Mouse (Mus musculus): ENCODE results near the gene Ccdc77. TPM values are rescaled to one million over a fixed set of nuclear protein-coding genes. Genes with fewer than 3 reads are reported as not detected.

The Ccdc77 gene
- polyA plus RNA-seq, 1 experiment from 2014 or later = 30.2 TPM

DNA sequence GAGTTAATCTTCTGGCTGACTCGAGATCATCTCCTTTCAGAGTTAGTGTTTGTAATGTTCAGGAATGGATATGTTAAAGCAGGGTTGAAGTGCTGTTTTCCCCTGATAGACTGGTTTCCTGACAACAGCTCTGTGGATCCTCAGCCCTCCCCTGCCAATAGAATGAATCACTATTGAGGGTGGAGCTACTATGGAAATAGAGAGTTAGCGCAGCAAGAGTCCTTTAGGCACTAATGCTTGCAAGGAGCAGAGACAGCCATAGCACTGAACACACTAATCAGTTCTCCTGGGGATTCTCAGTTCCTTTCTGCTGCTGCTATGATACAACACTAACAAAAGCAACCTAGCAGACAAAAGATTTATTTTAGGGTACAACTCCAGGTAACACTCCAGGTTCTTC lies 43.8 kb downstream of the Ccdc77 start:
- Histone ChIP-seq H3K9me3 (ENCODE audit: control insufficient read depth, low read length) (no peaks in the 10 kb centered on the region), H3K27me3 (ENCODE audit: control insufficient read depth, insufficient read depth, low read length) (no peaks in the 10 kb centered on the region), H3K4me2 (ENCODE audit: low read depth, low read length, severe bottlenecking) (no peak overlapping the region), H3K4me1 (replicated peaks; ENCODE audit: control insufficient read depth, insufficient read depth, low read length) (no peaks in the 10 kb centered on the region), H3K36me3 (ENCODE audit: control insufficient read depth, insufficient read depth, low read length) (no peaks in the 10 kb centered on the region; the same call in 1 of the 2 replicates), H3K9ac (ENCODE audit: low read length) (no peak overlapping the region), H3K27ac (ENCODE audit: low read depth, low read length) (no peak overlapping the region), H3K4me3 (ENCODE audit: low read depth, low read length) (no peak overlapping the region)
- 74% methylated on average over 2 of the region's 2 CpGs for WGBS
- DNase-seq (ENCODE audit: low spot score) = no peak
- no peak for ATAC-seq (replicated peaks; ENCODE audit: low FRiP score)

DNA sequence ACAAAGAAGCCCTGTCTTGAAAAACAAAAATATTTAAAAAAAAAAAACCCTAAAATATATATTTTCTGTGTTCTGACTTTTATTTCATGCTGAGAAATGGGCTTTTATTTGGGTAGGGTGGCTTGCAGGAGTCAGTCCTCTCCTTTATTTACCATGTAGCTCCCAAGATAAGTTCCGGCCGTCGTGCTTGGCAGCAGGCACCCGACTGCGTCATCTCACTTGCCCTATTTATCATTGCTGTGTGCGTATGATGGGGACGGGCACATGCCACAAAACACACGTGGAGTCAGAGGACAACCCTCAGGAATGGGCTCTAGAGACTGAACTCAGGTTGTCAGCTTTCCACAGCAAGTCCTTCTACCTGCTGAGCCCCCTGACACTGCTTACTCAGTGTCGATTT lies 45.0 kb downstream of the Ccdc77 start:
- Histone ChIP-seq H3K4me3 (ENCODE audit: low read depth, low read length) (no peak overlapping the region), H3K27ac (ENCODE audit: low read depth, low read length) (no peak overlapping the region), H3K4me2 (ENCODE audit: low read depth, low read length, severe bottlenecking) (no peak overlapping the region), H3K9me3 (ENCODE audit: control insufficient read depth, low read length) (no peaks in the 10 kb centered on the region), H3K4me1 (replicated peaks; ENCODE audit: control insufficient read depth, insufficient read depth, low read length) (no peaks in the 10 kb centered on the region), H3K27me3 (ENCODE audit: control insufficient read depth, insufficient read depth, low read length) (no peaks in the 10 kb centered on the region), H3K36me3 (ENCODE audit: control insufficient read depth, insufficient read depth, low read length) (no peaks in the 10 kb centered on the region), H3K9ac (ENCODE audit: low read length) (no peak overlapping the region)
- 93% methylated on average over 9 of the region's 9 CpGs for WGBS
- ATAC-seq (replicated peaks; ENCODE audit: low FRiP score) = no peak
- DNase-seq (ENCODE audit: low spot score) = no peak

DNA sequence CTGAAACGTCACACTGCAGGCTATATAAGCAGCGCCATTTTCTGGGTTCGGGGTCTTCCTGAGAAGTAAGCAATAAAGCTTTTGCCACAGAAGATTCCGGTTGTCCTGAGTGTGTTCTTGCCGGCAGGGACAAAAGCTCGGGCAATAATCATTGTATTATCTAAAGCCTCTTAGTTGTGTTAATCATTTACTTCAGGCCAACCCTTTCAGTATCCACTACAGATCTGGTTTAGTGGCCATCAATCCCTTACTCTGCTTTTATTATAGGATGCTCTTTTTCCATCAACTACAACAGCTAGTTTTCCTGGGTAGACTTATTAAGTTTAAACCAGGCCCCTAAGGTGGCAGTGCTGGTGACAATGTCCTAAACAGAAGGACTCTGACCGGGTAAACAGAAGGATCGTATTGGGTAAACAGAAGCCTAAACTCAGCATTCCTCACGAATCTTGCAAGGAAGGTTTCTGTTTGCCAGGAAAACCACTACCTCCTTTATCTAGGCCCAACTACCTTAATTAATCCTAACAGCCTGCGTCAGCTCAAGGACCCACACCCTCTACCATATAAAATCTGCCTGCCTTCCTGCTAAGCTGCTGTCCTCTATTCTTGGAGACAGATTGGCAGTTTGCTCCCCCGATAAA lies 45.8 kb downstream of the Ccdc77 start:
- Histone ChIP-seq H3K27me3 (ENCODE audit: control insufficient read depth, insufficient read depth, low read length) (no peaks in the 10 kb centered on the region), H3K4me2 (ENCODE audit: low read depth, low read length, severe bottlenecking) (no peak overlapping the region), H3K27ac (ENCODE audit: low read depth, low read length) (no peak overlapping the region), H3K4me3 (ENCODE audit: low read depth, low read length) (no peak overlapping the region), H3K36me3 (ENCODE audit: control insufficient read depth, insufficient read depth, low read length) (no peaks in the 10 kb centered on the region), H3K9me3 (ENCODE audit: control insufficient read depth, low read length) (no peaks in the 10 kb centered on the region), H3K9ac (ENCODE audit: low read length) (no peak overlapping the region), H3K4me1 (replicated peaks; ENCODE audit: control insufficient read depth, insufficient read depth, low read length) (no peaks in the 10 kb centered on the region)
- WGBS = 81% methylated on average over 11 of the region's 11 CpGs
- ATAC-seq (replicated peaks; ENCODE audit: low FRiP score) (no peak), DNase-seq (ENCODE audit: low spot score) (no peak)

DNA sequence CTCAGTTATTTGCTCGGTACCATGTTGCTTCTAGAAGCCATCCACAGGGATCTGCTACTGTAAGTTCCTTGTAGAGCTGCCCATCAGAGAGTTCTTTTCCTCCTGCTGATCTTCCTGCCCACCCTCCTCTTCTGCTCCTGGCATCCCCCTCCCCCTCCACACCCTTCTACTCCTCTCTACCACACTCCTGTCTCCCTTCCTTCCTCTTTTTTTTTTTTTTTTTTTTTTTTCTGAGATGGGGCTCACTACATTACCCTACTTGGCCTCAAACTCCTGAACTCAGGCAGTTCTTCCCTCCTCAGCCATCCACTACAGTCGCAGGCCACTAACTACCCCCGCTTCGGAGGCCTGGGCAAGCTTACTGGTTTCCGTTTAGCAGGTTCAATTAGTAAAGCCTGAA lies 51.7 kb downstream of the Ccdc77 start:
- ATAC-seq (replicated peaks; ENCODE audit: low FRiP score) (no peak), DNase-seq (ENCODE audit: low spot score) (no peak)
- WGBS = 78% methylated on average over 5 of the region's 5 CpGs
- Histone ChIP-seq H3K4me1 (replicated peaks; ENCODE audit: control insufficient read depth, insufficient read depth, low read length) (no peaks in the 10 kb centered on the region), H3K27me3 (ENCODE audit: control insufficient read depth, insufficient read depth, low read length) (no peaks in the 10 kb centered on the region), H3K36me3 (ENCODE audit: control insufficient read depth, insufficient read depth, low read length) (no peaks in the 10 kb centered on the region), H3K27ac (ENCODE audit: low read depth, low read length) (no peak overlapping the region), H3K9ac (ENCODE audit: low read length) (no peak overlapping the region), H3K9me3 (ENCODE audit: control insufficient read depth, low read length) (no peaks in the 10 kb centered on the region), H3K4me3 (ENCODE audit: low read depth, low read length) (no peak overlapping the region), H3K4me2 (ENCODE audit: low read depth, low read length, severe bottlenecking) (no peak overlapping the region)

DNA sequence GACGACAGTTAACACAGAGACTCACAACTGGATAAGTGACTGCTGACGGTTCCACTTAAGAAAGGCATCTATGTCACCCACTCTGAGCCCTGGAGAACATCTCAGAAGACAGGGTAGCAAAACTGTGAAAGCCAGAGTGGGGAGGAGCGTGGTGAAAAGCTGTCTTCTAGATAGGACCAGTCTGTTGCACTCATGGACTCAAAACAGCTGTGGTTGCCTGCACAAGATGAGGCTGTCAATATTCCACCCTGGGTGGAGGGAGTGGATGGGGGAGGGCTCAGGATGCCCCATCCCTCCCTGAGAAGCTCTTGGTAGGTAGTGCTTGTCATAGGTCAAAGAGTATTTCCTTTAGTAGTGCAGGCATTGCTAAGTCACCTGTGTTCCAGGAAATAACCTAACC lies 54.4 kb downstream of the Ccdc77 start:
- WGBS = 77% methylated on average over 3 of the region's 3 CpGs
- H3K9me3 ChIP-seq (ENCODE audit: control insufficient read depth, low read length) = no peaks in the 10 kb centered on the region
- H3K4me1 ChIP-seq (replicated peaks; ENCODE audit: control insufficient read depth, insufficient read depth, low read length) = no peaks in the 10 kb centered on the region
- ATAC-seq (replicated peaks; ENCODE audit: low FRiP score) (no peak), DNase-seq (ENCODE audit: low spot score) (no peak)
- no peak overlapping the region for H3K9ac ChIP-seq (ENCODE audit: low read length)
- H3K27ac ChIP-seq (ENCODE audit: low read depth, low read length) = no peak overlapping the region
- no peak overlapping the region for H3K4me2 ChIP-seq (ENCODE audit: low read depth, low read length, severe bottlenecking)
- H3K27me3 ChIP-seq (ENCODE audit: control insufficient read depth, insufficient read depth, low read length) = no peaks in the 10 kb centered on the region
- H3K36me3 ChIP-seq (ENCODE audit: control insufficient read depth, insufficient read depth, low read length) = no peaks in the 10 kb centered on the region
- H3K4me3 ChIP-seq (ENCODE audit: low read depth, low read length) = no peak overlapping the region

DNA sequence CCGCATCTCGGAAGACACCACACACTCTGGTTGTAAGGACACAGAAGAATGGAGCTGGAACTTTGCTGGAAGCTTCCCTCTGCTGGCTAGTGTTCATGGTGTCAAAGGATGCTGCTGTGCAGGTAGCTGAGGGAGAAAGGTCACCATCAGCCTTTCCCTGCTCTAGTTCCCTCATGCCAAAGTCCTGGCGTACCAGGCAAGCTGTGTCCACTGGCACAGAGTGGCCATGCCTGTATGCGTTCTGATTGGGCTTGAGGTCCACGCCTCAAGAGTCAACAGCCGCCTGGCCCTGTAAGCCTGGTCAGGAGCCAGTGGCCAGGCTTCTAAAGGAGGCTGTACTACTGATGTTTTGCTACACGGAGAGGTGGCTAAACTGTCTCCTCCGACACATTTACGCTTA lies 54.8 kb downstream of the Ccdc77 start:
- Histone ChIP-seq H3K9ac (ENCODE audit: low read length) (no peak overlapping the region), H3K27ac (ENCODE audit: low read depth, low read length) (no peak overlapping the region), H3K27me3 (ENCODE audit: control insufficient read depth, insufficient read depth, low read length) (no peaks in the 10 kb centered on the region), H3K36me3 (ENCODE audit: control insufficient read depth, insufficient read depth, low read length) (no peaks in the 10 kb centered on the region), H3K4me2 (ENCODE audit: low read depth, low read length, severe bottlenecking) (no peak overlapping the region), H3K9me3 (ENCODE audit: control insufficient read depth, low read length) (no peaks in the 10 kb centered on the region), H3K4me1 (replicated peaks; ENCODE audit: control insufficient read depth, insufficient read depth, low read length) (no peaks in the 10 kb centered on the region), H3K4me3 (ENCODE audit: low read depth, low read length) (no peak overlapping the region)
- no peak for ATAC-seq (replicated peaks; ENCODE audit: low FRiP score)
- 79% methylated on average over 9 of the region's 9 CpGs for WGBS
- DNase-seq (ENCODE audit: low spot score) = no peak

DNA sequence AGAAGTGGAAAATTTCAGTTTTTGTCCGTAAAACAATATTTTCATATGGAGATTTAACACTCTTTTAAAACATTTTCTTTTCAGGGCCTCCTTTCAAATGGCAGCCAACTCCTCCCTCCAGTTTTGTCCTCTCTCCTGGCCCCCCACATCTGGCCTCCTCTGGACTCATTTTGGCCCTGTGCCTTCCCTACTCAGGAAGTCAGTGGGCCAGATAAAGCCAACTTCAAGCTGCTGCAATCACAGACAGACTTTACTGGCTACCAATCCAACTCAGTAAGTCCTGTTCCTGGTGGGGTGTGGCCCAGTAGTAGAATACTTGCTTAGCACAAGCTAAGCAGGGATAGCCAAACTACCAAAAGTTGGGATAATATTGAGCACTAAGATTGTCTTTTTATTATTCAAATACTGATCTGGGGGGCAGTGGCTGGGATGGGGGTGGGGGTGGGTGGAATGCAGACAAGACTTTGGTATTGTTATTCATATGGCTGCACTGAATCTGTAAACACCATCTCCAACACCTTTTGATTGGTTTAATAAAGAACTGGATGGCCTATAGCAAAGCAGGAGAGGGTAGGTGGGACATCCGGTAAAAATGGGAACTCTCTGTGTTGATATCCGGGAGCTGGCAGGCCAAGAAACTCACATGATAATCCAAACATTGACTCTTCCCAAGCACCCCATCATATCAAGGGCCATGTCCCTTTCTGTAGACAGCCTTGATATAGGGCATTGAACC lies 57.1 kb downstream of the Ccdc77 start:
- no peaks in the 10 kb centered on the region for H3K36me3 ChIP-seq (ENCODE audit: control insufficient read depth, insufficient read depth, low read length)
- H3K4me3 ChIP-seq (ENCODE audit: low read depth, low read length) = no peak overlapping the region
- DNase-seq (ENCODE audit: low spot score) (no peak), ATAC-seq (replicated peaks; ENCODE audit: low FRiP score) (no peak)
- 90% methylated on average over 3 of the region's 3 CpGs for WGBS
- H3K27me3 ChIP-seq (ENCODE audit: control insufficient read depth, insufficient read depth, low read length) = no peaks in the 10 kb centered on the region
- H3K27ac ChIP-seq (ENCODE audit: low read depth, low read length) = no peak overlapping the region
- H3K4me2 ChIP-seq (ENCODE audit: low read depth, low read length, severe bottlenecking) = no peak overlapping the region
- no peak overlapping the region for H3K9ac ChIP-seq (ENCODE audit: low read length)
- no peaks in the 10 kb centered on the region for H3K9me3 ChIP-seq (ENCODE audit: control insufficient read depth, low read length)
- no peaks in the 10 kb centered on the region for H3K4me1 ChIP-seq (replicated peaks; ENCODE audit: control insufficient read depth, insufficient read depth, low read length)

DNA sequence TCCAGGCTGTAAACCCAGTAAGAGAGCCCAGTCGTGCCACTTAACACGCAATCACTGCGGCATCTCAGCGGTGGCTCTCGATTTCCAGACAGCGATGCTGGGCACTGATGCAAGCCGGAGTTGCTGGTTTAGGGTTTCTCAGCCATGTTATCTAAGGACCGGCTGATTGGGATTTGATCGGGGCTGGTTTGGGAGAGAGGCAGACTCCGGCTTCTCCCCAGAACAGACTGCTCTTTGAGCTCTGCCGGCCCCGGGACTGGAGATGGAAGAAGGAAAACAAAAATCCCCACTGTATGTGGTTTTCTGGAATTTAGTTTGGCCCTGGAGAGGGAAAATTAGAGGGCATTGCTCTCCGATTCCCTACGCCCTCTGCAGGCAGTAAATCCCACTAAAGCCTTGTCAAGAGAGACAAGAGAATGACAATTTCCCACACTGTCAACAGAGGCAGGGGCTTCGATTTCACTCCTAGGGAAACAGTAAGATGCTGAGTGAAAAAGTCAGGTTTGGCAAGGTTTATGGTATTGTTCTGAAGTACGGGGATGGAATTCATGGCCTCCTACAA lies 61.3 kb downstream of the Ccdc77 start:
- Histone ChIP-seq H3K4me1 (replicated peaks; ENCODE audit: control insufficient read depth, insufficient read depth, low read length) (no peaks in the 10 kb centered on the region), H3K4me3 (ENCODE audit: low read depth, low read length) (0 out of 2 replicates have a peak overlapping the region, but pooled peaks have one; percentile 5), H3K9ac (ENCODE audit: low read length) (no peak overlapping the region), H3K27me3 (ENCODE audit: control insufficient read depth, insufficient read depth, low read length) (no peaks in the 10 kb centered on the region), H3K36me3 (ENCODE audit: control insufficient read depth, insufficient read depth, low read length) (no peaks in the 10 kb centered on the region), H3K27ac (ENCODE audit: low read depth, low read length) (no peak overlapping the region), H3K9me3 (ENCODE audit: control insufficient read depth, low read length) (no peaks in the 10 kb centered on the region), H3K4me2 (ENCODE audit: low read depth, low read length, severe bottlenecking) (peak overlapping the region; percentile 5; the same call in 1 of the 2 replicates)
- no peak for ATAC-seq (replicated peaks; ENCODE audit: low FRiP score)
- WGBS = 31% methylated on average over 16 of the region's 16 CpGs
- no peak for DNase-seq (ENCODE audit: low spot score)
